ENCODE assay signal across 8 mouse cellular contexts in the genomic region with DNA sequence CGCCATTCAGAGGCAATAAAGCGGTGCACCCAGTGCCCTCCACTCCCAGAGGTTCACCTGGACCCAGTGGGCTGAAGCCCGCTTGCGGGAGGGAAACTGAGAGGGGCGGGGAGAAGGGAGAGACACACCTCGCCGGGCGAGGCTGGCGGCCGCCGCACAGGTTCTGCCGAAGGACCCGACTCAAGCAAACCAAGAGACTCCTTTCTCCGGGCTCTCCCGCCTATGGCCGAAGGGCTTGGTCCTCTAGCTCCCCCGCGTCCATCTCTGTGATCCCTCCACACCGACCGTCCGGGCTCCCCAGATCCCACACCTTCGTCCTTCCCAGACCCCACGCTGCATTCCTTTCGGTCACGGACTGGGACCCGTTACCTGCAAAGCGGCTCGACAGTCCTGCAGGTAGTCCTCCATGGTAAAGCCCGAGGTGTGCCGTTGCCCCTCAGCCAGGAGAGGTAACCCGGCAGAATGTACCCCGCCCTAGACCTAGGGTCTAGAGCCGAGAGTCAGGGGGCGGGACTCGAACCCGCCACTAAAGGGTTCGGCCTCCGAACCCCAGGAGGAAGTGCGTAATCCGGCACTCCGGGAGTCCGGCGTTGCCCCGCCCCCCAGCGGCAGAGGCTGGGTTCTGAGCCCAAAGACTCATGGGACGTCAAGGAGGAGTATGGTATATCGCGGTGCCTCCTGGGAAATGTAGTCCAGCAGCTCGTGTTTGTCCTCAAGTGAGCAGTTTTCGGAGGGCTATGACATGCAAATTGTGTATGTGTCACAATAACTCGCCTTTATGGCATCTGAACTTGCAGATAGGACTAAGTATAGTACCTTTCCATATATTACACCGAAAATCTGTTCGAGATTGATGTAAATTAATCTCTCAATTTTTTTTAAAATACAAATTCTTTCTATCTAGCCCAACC. TPM values are rescaled to one million over a fixed set of nuclear protein-coding genes. Genes with fewer than 3 reads are reported as not detected.
A peak's percentile ranks its signal among the peaks of the same experiment; 100 is the strongest.
DNase-seq lines count a peak whose midpoint lies in the region; ATAC-seq and TF ChIP-seq lines count a peak whose summit lies in the region.

A gene (plus strand): TSS at position 130 of the 911 bp plus-strand sequence.
A gene (minus strand): TSS at position 861 of the 911 bp plus-strand sequence.

- under 1% methylated on average over 53 of the region's 53 CpGs for WGBS in bone marrow, adult 2 months
- WGBS in embryonic facial prominence, embryonic 15.5 days: under 1% methylated on average over 53 of the region's 53 CpGs
- WGBS in kidney, embryonic 14.5 days: under 1% methylated on average over 52 of the region's 53 CpGs
- under 1% methylated on average over 53 of the region's 53 CpGs for WGBS in limb, embryonic 15.5 days

- H3K4me2 ChIP-seq in embryonic facial prominence, embryonic 15.5 days (replicated peaks): peak within 1 kb of the TSS; percentile 72
- peak within 1 kb of the TSS; percentile 82 for H3K4me2 ChIP-seq in kidney, embryonic 14.5 days (replicated peaks; ENCODE audit: low read depth, low read length)
- peak within 1 kb of the TSS; percentile 74 for H3K4me2 ChIP-seq in limb, embryonic 15.5 days

- H3K9me3 ChIP-seq in embryonic facial prominence, embryonic 15.5 days (replicated peaks): no peaks in the 10 kb centered on the region
- H3K9me3 ChIP-seq in kidney, embryonic 14.5 days (ENCODE audit: control insufficient read depth, low read length): no peaks in the 10 kb centered on the region
- H3K9me3 ChIP-seq in limb, embryonic 15.5 days: no peaks in the 10 kb centered on the region

- no peaks in the 10 kb centered on the region for H3K27me3 ChIP-seq in embryonic facial prominence, embryonic 15.5 days
- no peaks in the 10 kb centered on the region for H3K27me3 ChIP-seq in kidney, embryonic 14.5 days (ENCODE audit: control insufficient read depth, insufficient read depth, low read length)
- no peaks in the 10 kb centered on the region for H3K27me3 ChIP-seq in limb, embryonic 15.5 days

- no peak for TF ChIP-seq CTCF in bone marrow, adult 2 months (IDR thresholded peaks at IDR 0.05; ENCODE audit: control insufficient read depth, insufficient read depth, low read length)

- H3K4me1 ChIP-seq in bone marrow, adult 2 months (ENCODE audit: control insufficient read depth, insufficient read depth, low read length): no peaks in the 10 kb centered on the region; the same call in 1 of the 2 replicates
- peaks cover 29% of the 10 kb centered on the region for H3K4me1 ChIP-seq in embryonic facial prominence, embryonic 15.5 days
- peaks cover 17% of the 10 kb centered on the region; the same call in 1 of the 2 replicates for H3K4me1 ChIP-seq in kidney, embryonic 14.5 days (ENCODE audit: control insufficient read depth, insufficient read depth, low read length)
- peaks cover 24% of the 10 kb centered on the region for H3K4me1 ChIP-seq in limb, embryonic 15.5 days

- H3K27ac ChIP-seq in bone marrow, adult 2 months (ENCODE audit: control insufficient read depth, insufficient read depth, low read depth, low read length, poor library complexity): peak within 1 kb of the TSS; percentile 98
- peak within 1 kb of the TSS; percentile 98 for H3K27ac ChIP-seq in embryonic facial prominence, embryonic 15.5 days (replicated peaks)
- peak within 1 kb of the TSS; percentile 98 for H3K27ac ChIP-seq in kidney, embryonic 14.5 days (ENCODE audit: low read depth, low read length)
- peak within 1 kb of the TSS; percentile 94 for H3K27ac ChIP-seq in limb, embryonic 15.5 days

- TF ChIP-seq POLR2A in bone marrow, adult 2 months (IDR thresholded peaks at IDR 0.05; ENCODE audit: borderline replicate concordance, control insufficient read depth, low read depth, low read length): no peak

- H3K36me3 ChIP-seq in embryonic facial prominence, embryonic 15.5 days: no peaks in the 10 kb centered on the region
- no peaks in the 10 kb centered on the region for H3K36me3 ChIP-seq in kidney, embryonic 14.5 days (ENCODE audit: control insufficient read depth, insufficient read depth, low read length)
- no peaks in the 10 kb centered on the region for H3K36me3 ChIP-seq in limb, embryonic 15.5 days

- H3K4me3 ChIP-seq in bone marrow, adult 2 months (replicated peaks; ENCODE audit: control insufficient read depth, low read depth, low read length): peak within 1 kb of the TSS; percentile 83
- H3K4me3 ChIP-seq in embryonic facial prominence, embryonic 15.5 days (replicated peaks): peak within 1 kb of the TSS; percentile 79
- H3K4me3 ChIP-seq in kidney, embryonic 14.5 days (ENCODE audit: low read length): peak within 1 kb of the TSS; percentile 61
- peak within 1 kb of the TSS; percentile 64 for H3K4me3 ChIP-seq in limb, embryonic 15.5 days

- peak; percentile 90 for ATAC-seq in embryonic facial prominence, embryonic 15.5 days (ENCODE audit: insufficient number of reproducible peaks, low FRiP score, low TSS enrichment, low read depth)
- ATAC-seq in kidney, embryonic 14.5 days (ENCODE audit: low FRiP score, low TSS enrichment): peak; percentile 90
- peak; percentile 90 for ATAC-seq in limb, embryonic 15.5 days (ENCODE audit: insufficient number of reproducible peaks, low FRiP score, low TSS enrichment, low read depth)

- peak; percentile 99 for DNase-seq in 416B (ENCODE audit: low read depth)
- peak; percentile 97 to 98 for DNase-seq in heart, adult 9 months (ENCODE audit: low spot score in 2 of 2)
- DNase-seq in monocyte, adult 2 months (ENCODE audit: low read depth in 1 of 2, low spot score in 2 of 2): peak; percentile 95 to 96
- peak; percentile 99 to 100 for DNase-seq in spleen, postnatal 36 days (ENCODE audit: low spot score in 2 of 2)

- peak within 1 kb of the TSS; percentile 75 for H3K9ac ChIP-seq in embryonic facial prominence, embryonic 15.5 days
- H3K9ac ChIP-seq in kidney, embryonic 14.5 days (ENCODE audit: low read depth, low read length): peak within 1 kb of the TSS; percentile 71
- peak within 1 kb of the TSS; percentile 85 for H3K9ac ChIP-seq in limb, embryonic 15.5 days

RNA-seq across cellular contexts. Expression of the first gene that starts in this region (rescaled TPM):
- 50.3 and 67.0 TPM in 2 replicates for polyA plus RNA-seq in bone marrow, adult 2 months (2011; ENCODE audit: insufficient read depth, insufficient read length, low replicate concordance, missing spikeins)
- 48.1 and 54.0 TPM in 2 replicates for polyA plus RNA-seq in embryonic facial prominence, embryonic 15.5 days (2015; fragmentation: Nextera tagmentation; extraction: Ambion mirVana)
- polyA plus RNA-seq in kidney, embryonic 14.5 days (2014; fragmentation: Nextera tagmentation; extraction: Ambion mirVana): 33.0 and 40.9 TPM in 2 replicates
- polyA plus RNA-seq in limb, embryonic 15.5 days (2015; fragmentation: Nextera tagmentation; extraction: Ambion mirVana): 49.8 and 53.1 TPM in 2 replicates

RNA-seq across cellular contexts. Expression of the second gene that starts in this region (rescaled TPM):
- polyA plus RNA-seq in bone marrow, adult 2 months (2011; ENCODE audit: insufficient read depth, insufficient read length, low replicate concordance, missing spikeins): 8.3 and 12.4 TPM in 2 replicates
- 26.0 and 26.5 TPM in 2 replicates for polyA plus RNA-seq in embryonic facial prominence, embryonic 15.5 days (2015; fragmentation: Nextera tagmentation; extraction: Ambion mirVana)
- polyA plus RNA-seq in kidney, embryonic 14.5 days (2014; fragmentation: Nextera tagmentation; extraction: Ambion mirVana): 15.4 and 22.1 TPM in 2 replicates
- 22.7 and 31.6 TPM in 2 replicates for polyA plus RNA-seq in limb, embryonic 15.5 days (2015; fragmentation: Nextera tagmentation; extraction: Ambion mirVana)

Comparison
In these comparisons a context has a peak if more than half of its experiments do, and no peak if none do; other contexts are left out.
1. Peak in every context shown above with its lines: DNase-seq, ATAC-seq, H3K4me3 ChIP-seq and H3K27ac ChIP-seq.